Mouse (Mus musculus) lung, adult 2 months (tissue): ENCODE measurements around the gene Ccl22. TPM values are rescaled to one million over a fixed set of nuclear protein-coding genes. Genes with fewer than 3 reads are reported as not detected.

Experiments used
- DNase-seq: peaks from one replicate; pipeline ENCODE4 v3.0.0; 2022
- H3K4me1 ChIP-seq: fragments of 200-500 bp; 2 replicates; pipeline ENCODE4 v1.6.1; 2011; ENCODE audit warnings: low read length; ENCODE audit not compliant: control insufficient read depth, insufficient read depth
- H3K4me3 ChIP-seq: fragments of 200-500 bp; replicated peaks from 2 replicates; pipeline ENCODE3; 2011; ENCODE audit warnings: low read depth, mild to moderate bottlenecking, control low read depth, low read length; ENCODE audit errors: extremely low read depth
- CTCF ChIP-seq: fragments of 200-500 bp; IDR thresholded peaks from 2 replicates; pipeline ENCODE4 v1.5.1; 2011; ENCODE audit warnings: mild to moderate bottlenecking, low read length, control low read depth; ENCODE audit not compliant: insufficient read depth
- POLR2A ChIP-seq: fragments of 200-500 bp; IDR thresholded peaks from 2 replicates; pipeline ENCODE4 v1.6.1; 2011; ENCODE audit warnings: low read depth, mild to moderate bottlenecking, control low read depth, low read length, borderline replicate concordance; ENCODE audit errors: extremely low read depth
- WGBS: fragments of 180-500 bp; shearing (Covaris S2); methylation state at CpG from one replicate; pipeline ENCODE4 v1.1.7; 2018; 5-methylcytosine and 5-hydroxymethylcytosine counted together
- polyA plus RNA-seq: library from polyadenylated mRNA; depleted of rRNA; stranded (reverse); fragments of >200 nt; gene quantifications from 2 replicates; pipeline ENCODE4 v1.2.3, GENCODE M21; 2012

Gene Ccl22
- polyA plus RNA-seq, 1 experiment, result 11.8 TPM

DNA sequence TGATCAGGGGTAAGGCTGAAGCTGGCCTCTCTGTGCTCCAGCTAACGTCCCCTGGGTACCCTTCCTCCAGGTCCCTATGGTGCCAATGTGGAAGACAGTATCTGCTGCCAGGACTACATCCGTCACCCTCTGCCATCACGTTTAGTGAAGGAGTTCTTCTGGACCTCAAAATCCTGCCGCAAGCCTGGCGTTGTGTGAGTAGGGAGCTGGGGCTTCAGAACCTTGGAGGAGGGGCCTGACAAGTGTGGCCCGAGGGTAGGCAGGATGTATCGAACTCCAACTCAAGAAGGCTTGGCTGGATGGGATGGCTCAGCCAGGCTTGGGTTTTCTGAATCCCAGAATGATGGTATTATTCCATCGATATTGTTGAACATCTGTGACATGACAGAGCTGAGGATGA is 1.4 kb downstream of the Ccl22 start:
- no peak for TF ChIP-seq POLR2A
- TF ChIP-seq CTCF, result no peak
- Histone ChIP-seq H3K4me3 (no peak overlapping the region), H3K4me1 (no peaks in the 10 kb centered on the region)
- 81% methylated on average over 8 of the region's 8 CpGs for WGBS
- DNase-seq, result no peak

GRCm38 (mm10) chr8:94748363-94748762 is 3.0 kb downstream of the Ccl22 start:
- WGBS, result 73% methylated on average over 4 of the region's 4 CpGs
- Histone ChIP-seq H3K4me1 (no peaks in the 10 kb centered on the region), H3K4me3 (no peak overlapping the region)
- DNase-seq, result no peak
- TF ChIP-seq POLR2A, result no peak
- TF ChIP-seq CTCF, result no peak

DNA sequence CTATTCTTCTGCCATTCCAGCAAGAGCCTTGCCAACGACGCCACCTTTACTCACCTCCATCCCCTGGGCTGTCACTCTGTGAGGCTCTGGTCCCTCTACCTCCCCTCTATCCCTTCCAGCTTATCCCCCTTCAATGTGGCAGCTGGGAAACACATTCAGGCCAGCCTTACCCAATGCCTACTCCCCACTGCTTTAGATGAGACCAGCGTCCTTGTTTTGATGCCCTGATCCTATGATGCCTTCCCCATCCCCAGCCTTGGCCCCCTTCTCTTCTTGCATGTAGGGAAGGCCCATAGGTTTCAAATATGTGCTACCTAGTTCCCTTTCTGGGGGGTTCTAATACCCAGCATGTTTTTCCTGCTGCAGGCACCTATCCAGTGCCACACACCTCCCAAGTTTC is 4.6 kb downstream of the Ccl22 start:
- Histone ChIP-seq H3K4me3 (no peak overlapping the region), H3K4me1 (no peaks in the 10 kb centered on the region)
- TF ChIP-seq CTCF (no peak), POLR2A (no peak)
- WGBS, result 85% methylated on average over 3 of the region's 3 CpGs
- no peak for DNase-seq

GRCm38 (mm10) chr8:94751023-94751849 is 5.8 kb downstream of the Ccl22 start:
- no peak overlapping the region for H3K4me3 ChIP-seq
- H3K4me1 ChIP-seq, result no peaks in the 10 kb centered on the region
- 79% methylated on average over 10 of the region's 10 CpGs for WGBS
- DNase-seq, result no peak
- no peak for TF ChIP-seq POLR2A
- no peak for TF ChIP-seq CTCF

- no peak for TF ChIP-seq CTCF
- WGBS, result 81% methylated on average over 2 of the region's 2 CpGs
- Histone ChIP-seq H3K4me3 (no peak overlapping the region), H3K4me1 (no peaks in the 10 kb centered on the region)
- DNase-seq, result no peak
These were observed 8.6 kb downstream of the Ccl22 start for GRCm38 (mm10) chr8:94754006-94754405.

GRCm38 (mm10) chr8:94754486-94754885 is 9.1 kb downstream of the Ccl22 start:
- 66% methylated on average over 2 of the region's 2 CpGs for WGBS
- no peak for DNase-seq
- H3K4me3 ChIP-seq, result no peak overlapping the region
- H3K4me1 ChIP-seq, result no peaks in the 10 kb centered on the region
- TF ChIP-seq CTCF (no peak), POLR2A (no peak)

GRCm38 (mm10) chr8:94767035-94767434 is 21.6 kb downstream of the Ccl22 start:
- Histone ChIP-seq H3K4me3 (no peak overlapping the region), H3K4me1 (no peaks in the 10 kb centered on the region; the same call in 1 of the 2 replicates)
- TF ChIP-seq POLR2A (no peak), CTCF (no peak)
- 31% methylated on average over 9 of the region's 9 CpGs for WGBS
- DNase-seq, result no peak

DNA sequence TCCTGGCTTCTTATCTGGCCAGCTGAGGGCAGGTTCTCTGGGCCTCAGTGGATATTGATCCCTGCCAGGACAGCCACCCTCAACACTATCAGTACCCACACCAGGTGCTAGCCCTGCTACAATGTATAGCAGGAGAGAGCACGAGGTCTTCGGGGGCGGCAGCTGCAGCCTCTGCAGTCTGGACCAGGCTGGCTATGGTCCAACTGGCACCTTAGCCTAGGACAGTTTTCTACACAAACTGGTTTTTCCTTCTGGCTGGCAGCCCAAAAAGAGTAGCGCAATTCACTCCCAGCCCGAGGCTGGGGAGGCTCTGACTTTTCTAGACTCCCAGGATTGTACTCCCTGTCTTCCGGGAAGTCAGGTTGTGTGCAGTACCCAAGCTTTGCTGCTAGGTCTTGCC is 25.6 kb downstream of the Ccl22 start:
- Histone ChIP-seq H3K4me1 (no peaks in the 10 kb centered on the region; the same call in none of the 2 replicates), H3K4me3 (no peak overlapping the region)
- peak; percentile 47 for DNase-seq
- WGBS, result 16% methylated on average over 6 of the region's 6 CpGs
- no peak for TF ChIP-seq CTCF

GRCm38 (mm10) chr8:94771941-94772670 is 26.7 kb downstream of the Ccl22 start, which contains the start of gene Cx3cl1:
Cx3cl1 (plus strand) TSS chr8:94772009.
- TF ChIP-seq CTCF, result no peak
- peak; percentile 94; the same call in 1 of the 2 replicates for TF ChIP-seq POLR2A
- Histone ChIP-seq H3K4me3 (peak within 1 kb of the TSS; percentile 60), H3K4me1 (no peaks in the 10 kb centered on the region; the same call in none of the 2 replicates)
- 1% methylated on average over 38 of the region's 38 CpGs for WGBS
- peak; percentile 81 for DNase-seq
